Mouse (Mus musculus) kidney, postnatal 0 days (tissue): ENCODE measurements around the gene Mtg2. TPM values are rescaled to one million over a fixed set of nuclear protein-coding genes. Genes with fewer than 3 reads are reported as not detected.

Experiments used
- ATAC-seq: fragments of 200-750 bp; cut with Nextera tagmentation; replicated peaks from 2 replicates; pipeline ENCODE4 v1.8.0; 2017; ENCODE audit warnings: low read depth, moderate number of reproducible peaks, moderate TSS enrichment, moderate library complexity; ENCODE audit not compliant: low FRiP score
- DNase-seq: peaks from one replicate; pipeline ENCODE4 v3.0.0-alpha.2; 2016; ENCODE audit warnings: low spot score
- H3K27ac ChIP-seq: fragments of 300-500 bp; sonication (generic); 2 replicates; pipeline ENCODE4 v1.5.1; 2014; ENCODE audit warnings: mild to moderate bottlenecking
- H3K27me3 ChIP-seq: fragments of 300-500 bp; sonication (generic); 2 replicates; pipeline ENCODE4 v1.6.1; 2014; ENCODE audit warnings: low read length, mixed read lengths; ENCODE audit not compliant: insufficient read depth
- H3K36me3 ChIP-seq: fragments of 300-500 bp; sonication (generic); 2 replicates; pipeline ENCODE4 v1.6.1; 2014; ENCODE audit warnings: low read length, mixed read lengths; ENCODE audit not compliant: insufficient read depth
- H3K4me1 ChIP-seq: fragments of 300-500 bp; sonication (generic); replicated peaks from 2 replicates; pipeline ENCODE4 v1.6.1; 2014; ENCODE audit warnings: antibody characterized with exemption, low read length, mixed read lengths; ENCODE audit not compliant: insufficient read depth
- H3K4me2 ChIP-seq: fragments of 300-500 bp; sonication (generic); 2 replicates; pipeline ENCODE4 v1.6.1; 2014; ENCODE audit warnings: mild to moderate bottlenecking, low read length, moderate library complexity, mixed read lengths
- H3K4me3 ChIP-seq: fragments of 300-500 bp; sonication (generic); replicated peaks from 2 replicates; pipeline ENCODE4 v1.5.1; 2014; ENCODE audit warnings: low read depth, low read length
- H3K9ac ChIP-seq: fragments of 300-500 bp; sonication (generic); 2 replicates; pipeline ENCODE4 v1.6.1; 2014; ENCODE audit warnings: low read depth, low read length
- H3K9me3 ChIP-seq: fragments of 300-500 bp; sonication (generic); replicated peaks from 2 replicates; pipeline ENCODE4 v1.6.1; 2016; ENCODE audit warnings: low read length, inconsistent platforms, mixed read lengths
- CTCF ChIP-seq: IDR thresholded peaks from 2 replicates; pipeline ENCODE4 v1.5.1; 2016; ENCODE audit warnings: antibody characterized with exemption, low read depth, mild to moderate bottlenecking, moderate library complexity
- WGBS: fragments of 180-500 bp; shearing (Covaris S2); extraction: QIAGEN DNeasy Blood & Tissue Kit; methylation state at CpG from one replicate; pipeline ENCODE4 v1.1.7; 2014; 5-methylcytosine and 5-hydroxymethylcytosine counted together
- polyA plus RNA-seq: library from polyadenylated mRNA; unstranded; fragments of >200 nt; fragmentation: Nextera tagmentation; extraction: Ambion mirVana; gene quantifications from 2 replicates; pipeline ENCODE4 v1.2.1, GENCODE M21; 2015

The Mtg2 gene
- polyA plus RNA-seq, 1 experiment from 2014 or later: 18.6 TPM

DNA sequence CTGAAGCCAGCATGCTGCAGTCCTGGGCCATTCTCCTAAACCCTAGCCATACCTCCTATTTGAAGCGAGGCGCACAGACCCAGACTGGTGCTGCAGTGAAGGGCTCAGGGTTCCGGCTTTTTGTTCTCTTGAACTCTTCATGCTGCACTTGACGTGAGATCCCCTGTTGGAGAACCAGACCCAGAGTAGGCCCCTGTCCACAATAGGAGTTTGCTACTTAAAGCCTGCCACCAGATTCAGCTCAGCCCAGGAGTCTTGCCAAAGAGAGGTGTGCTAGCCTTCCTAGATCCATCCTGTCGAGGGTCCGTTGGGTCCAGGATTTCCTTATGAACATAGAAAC, 44.6 kb upstream of the Mtg2 start:
- Histone ChIP-seq H3K9ac (peak overlapping the region; percentile 84), H3K27me3 (peaks cover 4% of the 10 kb centered on the region; the same call in 1 of the 2 replicates), H3K4me2 (peak overlapping the region; percentile 78), H3K4me3 (peak overlapping the region; percentile 62), H3K4me1 (peaks cover 22% of the 10 kb centered on the region), H3K36me3 (peaks cover 17% of the 10 kb centered on the region; the same call in 1 of the 2 replicates), H3K9me3 (no peaks in the 10 kb centered on the region), H3K27ac (no peak overlapping the region)
- no peak for ATAC-seq
- no peak for TF ChIP-seq CTCF
- no peak for DNase-seq
- 9% methylated on average over 6 of the region's 6 CpGs for WGBS

DNA sequence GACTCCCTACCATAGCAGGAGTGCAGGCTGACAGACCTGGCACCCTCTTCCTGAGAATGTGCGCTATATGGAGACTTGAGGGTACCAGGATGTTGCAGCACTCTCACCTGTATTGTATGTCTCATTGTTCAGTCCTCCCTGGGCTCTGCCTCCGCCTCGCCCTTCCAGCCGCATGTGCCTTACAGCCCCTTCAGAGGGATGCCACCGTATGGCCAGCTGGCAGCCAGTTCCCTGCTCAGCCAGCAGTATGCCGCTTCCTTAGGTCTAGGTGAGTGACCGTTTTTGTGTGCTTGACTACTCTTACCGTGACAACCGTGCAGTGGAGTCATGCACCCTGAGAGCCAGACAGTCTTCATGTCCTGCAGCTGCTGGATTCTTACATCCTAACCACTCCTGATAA, 42.6 kb upstream of the Mtg2 start:
- DNase-seq (no peak), ATAC-seq (no peak)
- WGBS: 49% methylated on average over 9 of the region's 9 CpGs
- H3K4me2 ChIP-seq: peak overlapping the region; percentile 78; the same call in 1 of the 2 replicates
- no peaks in the 10 kb centered on the region for H3K9me3 ChIP-seq
- TF ChIP-seq CTCF: no peak
- peaks cover 22% of the 10 kb centered on the region for H3K4me1 ChIP-seq
- H3K4me3 ChIP-seq: no peak overlapping the region
- H3K27me3 ChIP-seq: no peaks in the 10 kb centered on the region; the same call in 1 of the 2 replicates
- H3K36me3 ChIP-seq: peaks cover 35% of the 10 kb centered on the region
- peak overlapping the region; percentile 13; the same call in 1 of the 2 replicates for H3K9ac ChIP-seq
- H3K27ac ChIP-seq: no peak overlapping the region

DNA sequence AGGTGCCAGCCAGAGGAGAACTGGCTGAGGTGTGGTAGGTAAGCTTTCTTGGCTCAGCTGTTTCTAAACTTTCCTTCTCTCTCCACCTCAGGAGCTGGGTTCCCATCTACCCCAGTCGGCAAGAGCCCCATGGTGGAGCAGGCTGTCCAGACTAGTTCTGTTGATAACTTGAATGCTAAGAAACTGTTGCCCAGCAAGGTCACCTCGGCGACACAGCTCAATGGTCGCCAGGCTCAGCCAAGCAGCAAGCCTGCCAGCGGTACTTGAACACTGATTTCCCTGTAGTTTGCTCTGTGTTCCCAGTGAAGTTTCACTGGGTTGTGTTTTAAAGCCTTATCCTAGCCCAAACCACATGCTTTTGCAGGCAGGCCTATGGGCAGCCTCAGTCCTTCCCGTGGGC, 39.1 kb upstream of the Mtg2 start:
- no peak for ATAC-seq
- Histone ChIP-seq H3K4me1 (peaks cover 15% of the 10 kb centered on the region), H3K4me3 (no peak overlapping the region), H3K9ac (no peak overlapping the region), H3K36me3 (peaks cover 62% of the 10 kb centered on the region), H3K27ac (peak overlapping the region; percentile 21; the same call in 1 of the 2 replicates), H3K27me3 (no peaks in the 10 kb centered on the region), H3K9me3 (no peaks in the 10 kb centered on the region), H3K4me2 (no peak overlapping the region)
- no peak for DNase-seq
- no peak for TF ChIP-seq CTCF
- 50% methylated on average over 6 of the region's 6 CpGs for WGBS

DNA sequence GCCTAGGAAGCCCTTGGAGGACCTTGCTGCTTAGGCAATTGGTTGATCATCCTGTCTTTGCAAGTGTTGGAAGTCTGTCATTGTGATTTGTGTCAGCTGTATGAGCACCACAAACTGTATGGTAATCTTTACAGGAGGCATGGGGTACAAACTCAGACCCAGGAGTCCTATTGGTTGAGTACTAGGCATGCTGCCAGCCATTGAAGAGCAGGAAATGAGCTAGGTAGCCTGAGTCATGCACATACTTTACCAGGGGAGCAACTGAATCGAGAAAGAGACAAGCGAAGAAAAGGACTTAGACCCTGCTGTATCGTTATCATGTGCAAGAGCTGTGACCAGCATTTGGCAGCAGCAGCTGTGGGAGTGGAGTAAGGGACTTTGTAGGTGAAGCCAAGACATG, 37.5 kb upstream of the Mtg2 start:
- H3K9me3 ChIP-seq: no peaks in the 10 kb centered on the region
- DNase-seq (no peak), ATAC-seq (no peak)
- peaks cover 75% of the 10 kb centered on the region for H3K36me3 ChIP-seq
- no peak overlapping the region for H3K4me2 ChIP-seq
- H3K27me3 ChIP-seq: no peaks in the 10 kb centered on the region
- peaks cover 2% of the 10 kb centered on the region; the same call in 1 of the 2 replicates for H3K4me1 ChIP-seq
- H3K9ac ChIP-seq: no peak overlapping the region
- H3K27ac ChIP-seq: no peak overlapping the region
- 48% methylated on average over 3 of the region's 3 CpGs for WGBS
- no peak overlapping the region for H3K4me3 ChIP-seq
- TF ChIP-seq CTCF: no peak

DNA sequence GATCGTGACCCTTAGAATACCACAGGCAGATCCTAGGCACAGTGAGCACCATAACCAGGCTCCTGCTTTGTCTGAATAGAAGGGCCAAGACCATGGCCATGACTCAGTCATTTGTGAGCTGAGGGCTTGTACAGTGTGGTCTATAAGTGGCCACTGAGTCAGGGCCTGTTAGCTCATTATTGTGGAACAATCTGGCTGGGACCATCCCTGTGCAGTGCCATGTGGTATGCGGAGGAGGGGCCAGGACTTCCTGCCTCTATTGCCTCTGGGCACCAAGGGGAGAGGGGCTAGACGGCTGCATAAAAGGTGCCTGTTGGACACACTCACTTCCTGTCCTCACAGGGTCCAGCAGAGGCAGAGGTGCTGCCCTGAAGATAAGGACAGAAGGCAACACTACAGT, 36.4 kb upstream of the Mtg2 start:
- ATAC-seq (0 out of 2 replicates have a peak, but pooled peaks have one; percentile 37), DNase-seq (no peak)
- WGBS: 56% methylated on average over 3 of the region's 3 CpGs
- TF ChIP-seq CTCF: no peak
- no peaks in the 10 kb centered on the region for H3K4me1 ChIP-seq
- no peaks in the 10 kb centered on the region for H3K27me3 ChIP-seq
- H3K36me3 ChIP-seq: peaks cover 75% of the 10 kb centered on the region
- H3K4me3 ChIP-seq: no peak overlapping the region
- H3K9me3 ChIP-seq: no peaks in the 10 kb centered on the region
- no peak overlapping the region for H3K27ac ChIP-seq
- H3K9ac ChIP-seq: no peak overlapping the region
- no peak overlapping the region for H3K4me2 ChIP-seq

DNA sequence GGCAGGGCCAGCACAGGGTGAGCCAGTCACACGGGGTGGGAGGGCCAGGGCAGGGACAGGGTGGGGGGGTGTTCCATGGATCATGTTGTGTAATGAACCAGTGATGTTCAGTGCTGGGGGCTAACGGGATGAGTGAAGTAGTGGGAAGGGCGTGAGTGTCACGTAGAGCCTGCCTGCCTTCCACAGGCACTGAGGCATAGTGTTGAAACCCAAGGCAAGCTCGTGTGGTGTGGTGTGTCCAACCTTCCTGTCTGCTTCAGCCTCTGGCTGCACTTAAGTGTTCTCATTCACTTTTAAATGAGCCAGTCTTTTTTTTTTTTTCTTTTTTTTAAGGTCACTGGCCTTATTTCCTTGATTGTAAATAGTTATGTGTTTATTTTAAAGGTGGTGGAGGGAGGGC, 35.6 kb upstream of the Mtg2 start:
- H3K4me1 ChIP-seq: no peaks in the 10 kb centered on the region
- no peak for ATAC-seq
- H3K9ac ChIP-seq: no peak overlapping the region
- H3K9me3 ChIP-seq: no peaks in the 10 kb centered on the region
- no peak for DNase-seq
- H3K4me3 ChIP-seq: no peak overlapping the region
- peaks cover 77% of the 10 kb centered on the region for H3K36me3 ChIP-seq
- H3K4me2 ChIP-seq: no peak overlapping the region
- H3K27me3 ChIP-seq: no peaks in the 10 kb centered on the region
- H3K27ac ChIP-seq: no peak overlapping the region
- 45% methylated on average over 5 of the region's 5 CpGs for WGBS
- TF ChIP-seq CTCF: no peak

DNA sequence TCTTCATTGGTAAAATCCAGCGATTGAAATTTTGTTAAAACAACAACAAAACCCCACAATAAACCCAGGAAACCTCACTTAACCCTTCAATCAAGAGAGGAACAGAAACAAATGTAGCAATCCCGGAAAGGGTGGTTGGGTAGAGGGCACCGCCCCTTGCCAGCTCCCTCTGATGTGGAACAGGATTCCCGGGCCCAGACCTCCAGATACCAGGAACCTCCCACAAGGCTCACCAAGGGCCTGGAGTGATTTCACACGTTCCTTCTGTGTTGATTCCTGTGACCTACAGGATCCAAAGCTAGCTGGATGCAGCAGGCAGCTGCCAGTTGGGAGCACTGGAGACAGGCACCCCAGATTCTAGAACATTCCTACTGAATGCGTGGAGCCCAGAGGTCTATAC, 30.0 kb upstream of the Mtg2 start:
- ATAC-seq (no peak), DNase-seq (no peak)
- no peak for TF ChIP-seq CTCF
- H3K9ac ChIP-seq: no peak overlapping the region
- no peak overlapping the region for H3K27ac ChIP-seq
- WGBS: 37% methylated on average over 6 of the region's 6 CpGs
- peak overlapping the region; percentile 65; the same call in 1 of the 2 replicates for H3K4me2 ChIP-seq
- H3K36me3 ChIP-seq: peaks cover 38% of the 10 kb centered on the region
- H3K4me3 ChIP-seq: no peak overlapping the region
- H3K27me3 ChIP-seq: no peaks in the 10 kb centered on the region
- H3K9me3 ChIP-seq: no peaks in the 10 kb centered on the region
- peaks cover 6% of the 10 kb centered on the region; the same call in 1 of the 2 replicates for H3K4me1 ChIP-seq
